Mouse (Mus musculus) Patski (cell line): ENCODE measurements around the gene Gm10160. TPM values are rescaled to one million over a fixed set of nuclear protein-coding genes. Genes with fewer than 3 reads are reported as not detected.

Experiments used
- ATAC-seq: fragments of 100-300 bp; one replicate; pipeline ENCODE4 v1.8.0; 2021
- CTCF ChIA-PET: fragments of 350-600 bp; sonication (Branson Sonifier 250); formaldehyde crosslinking; loops from one replicate; lab custom pipeline; 2022; ENCODE audit warnings: inconsistent platforms; lab: Charles Lee
- POLR2A ChIA-PET: fragments of 350-600 bp; sonication (Branson Sonifier 250); formaldehyde crosslinking; loops from one replicate; lab custom pipeline; 2022; ENCODE audit warnings: antibody characterized with exemption, inconsistent platforms; lab: Charles Lee
- DNase-seq: peaks from one replicate; pipeline ENCODE4 v3.0.0-alpha.2; 2011; ENCODE audit warnings: low read depth, low spot score
- H3K27me3 ChIP-seq: fragments of 371-371 bp; one replicate; pipeline ENCODE4 v1.5.1; 2021
- CTCF ChIP-seq: fragments of 100-300 bp; IDR thresholded peaks from one replicate; pipeline ENCODE4 v1.5.1; 2021
- in situ Hi-C: fragments of 300-500 bp; cut with MboI; formaldehyde crosslinking; loops from 3 replicates; pipeline ENCODE4 v1.11.1; 2018; ENCODE audit warnings: low pct_unique_long_range_greater_than_20kb, mixed read lengths
- polyA plus RNA-seq: library from polyadenylated mRNA; unstranded; gene quantifications from one replicate; pipeline ENCODE4 v1.2.3, GENCODE M21; 2021

Gene Gm10160
- polyA plus RNA-seq, 1 experiment from 2014 or later, result not detected

- in situ Hi-C loops, result no loop called here
Measured at GRCm38 (mm10) chr7:81834847-81835246, 20.7 kb downstream of the Gm10160 start.

GRCm38 (mm10) chr7:81829379-81829894 is 26.2 kb downstream of the Gm10160 start, which contains the start of gene Btbd1:
Gene Btbd1 (minus strand): TSS chr7:81829431.
- CTCF ChIA-PET, result no interaction called here

More at GRCm38 (mm10) chr7:81834847-81835246, 20.7 kb downstream of the Gm10160 start:
- no peak for DNase-seq
- ATAC-seq, result no peak
- POLR2A ChIA-PET, result interaction anchor here (0.6 to 0.7 kb wide), 2 partner anchors 22 to 1994 kb away, joined by 3 to 4 read pairs; no protein-coding TSS in a partner anchor
- TF ChIP-seq CTCF, result peak; percentile 38
- H3K27me3 ChIP-seq, result peaks cover 3% of the 10 kb centered on the region
- CTCF ChIA-PET, result interaction anchor here (0.9 kb wide), 1 partner anchor 34 kb away, joined by 3 read pairs; no protein-coding TSS in a partner anchor

GRCm38 (mm10) chr7:81828681-81829378 is 26.8 kb downstream of the Gm10160 start:
- H3K27me3 ChIP-seq, result peaks cover 3% of the 10 kb centered on the region
- ChIA-PET CTCF (no interaction called here), POLR2A (no interaction called here)
- peak; percentile 65 for ATAC-seq
- in situ Hi-C loops, result no loop called here
- DNase-seq, result no peak
- no peak for TF ChIP-seq CTCF

More at GRCm38 (mm10) chr7:81829379-81829894, 26.2 kb downstream of the Gm10160 start, which contains the start of gene Btbd1:
- ATAC-seq (peak; percentile 72), DNase-seq (no peak)
- peaks cover 3% of the 10 kb centered on the region for H3K27me3 ChIP-seq
- POLR2A ChIA-PET, result no interaction called here
- no peak for TF ChIP-seq CTCF
- in situ Hi-C loops, result no loop called here

- no peak for DNase-seq
- peak; percentile 17 for ATAC-seq
Measured at GRCm38 (mm10) chr7:81827806-81828667, 27.6 kb downstream of the Gm10160 start.

GRCm38 (mm10) chr7:81825381-81825780 is 30.2 kb downstream of the Gm10160 start:
- ChIA-PET CTCF (interaction anchor here (1.6 kb wide), 1 partner anchor 29 kb away, joined by 3 read pairs; no protein-coding TSS in a partner anchor), POLR2A (interaction anchor here (0.6 kb wide), 1 partner anchor 51 kb away, joined by 3 read pairs; no protein-coding TSS in a partner anchor)
- ATAC-seq, result no peak

More at GRCm38 (mm10) chr7:81827806-81828667, 27.6 kb downstream of the Gm10160 start:
- in situ Hi-C loops, result no loop called here
- CTCF ChIA-PET, result no interaction called here
- no peak for TF ChIP-seq CTCF
- peaks cover 3% of the 10 kb centered on the region for H3K27me3 ChIP-seq
- POLR2A ChIA-PET, result no interaction called here

GRCm38 (mm10) chr7:81824906-81825305 is 30.7 kb downstream of the Gm10160 start:
- no peak for DNase-seq
- no peak for TF ChIP-seq CTCF

More at GRCm38 (mm10) chr7:81825381-81825780, 30.2 kb downstream of the Gm10160 start:
- in situ Hi-C loops, result no loop called here
- DNase-seq, result no peak
- TF ChIP-seq CTCF, result no peak
- no peaks in the 10 kb centered on the region for H3K27me3 ChIP-seq

GRCm38 (mm10) chr7:81806067-81806466 is 49.5 kb downstream of the Gm10160 start:
- TF ChIP-seq CTCF, result no peak
- no peaks in the 10 kb centered on the region for H3K27me3 ChIP-seq
- ATAC-seq (no peak), DNase-seq (no peak)
- in situ Hi-C loops, result no loop called here
- ChIA-PET POLR2A (no interaction called here), CTCF (interaction anchor here (0.8 kb wide), 1 partner anchor 233 kb away, joined by 3 read pairs; no protein-coding TSS in a partner anchor)

More at GRCm38 (mm10) chr7:81824906-81825305, 30.7 kb downstream of the Gm10160 start:
- ATAC-seq, result no peak
- POLR2A ChIA-PET, result interaction anchor here (0.6 kb wide), 1 partner anchor 51 kb away, joined by 3 read pairs; no protein-coding TSS in a partner anchor
- in situ Hi-C loops, result no loop called here
- no peaks in the 10 kb centered on the region for H3K27me3 ChIP-seq
- CTCF ChIA-PET, result interaction anchor here (1.6 kb wide), 1 partner anchor 30 kb away, joined by 3 read pairs; no protein-coding TSS in a partner anchor

Other genes starting within 250 kb of the Gm10160 start
- gene Homer2, start 148.3 kb downstream of the Gm10160 start, polyA plus RNA-seq, result 5.5 TPM
- gene Ramac, start 92.9 kb downstream of the Gm10160 start, polyA plus RNA-seq, result 19.4 TPM
- 80.7 TPM for gene 3110040N11Rik, start 66.3 kb downstream of the Gm10160 start, polyA plus RNA-seq
- 64.7 TPM for gene Btbd1, start 26.4 kb downstream of the Gm10160 start, polyA plus RNA-seq
- 3.8 TPM for gene Tm6sf1, start 3.2 kb upstream of the Gm10160 start, polyA plus RNA-seq
- 19.5 TPM for gene Hdgfl3, start 78.7 kb upstream of the Gm10160 start, polyA plus RNA-seq
- 0.13 TPM for gene Bnc1, start 136.5 kb upstream of the Gm10160 start, polyA plus RNA-seq